Mouse (Mus musculus): ENCODE data around the gene Edc3.

GRCm38 (mm10) chr9:57723315-57723715 is 15.0 kb downstream of the Edc3 start:
- no peak for TF ChIP-seq CTCF (IDR thresholded peaks at IDR 0.05; ENCODE audit: insufficient read depth, low read depth, low read length)
- no peak for TF ChIP-seq POLR2A (IDR thresholded peaks at IDR 0.05; ENCODE audit: insufficient read depth, low read depth, low read length)
